Mouse (Mus musculus) erythroblast, embryonic 14.5 days (primary cell): ENCODE data around the gene Tmem161a. TPM values are rescaled to one million over a fixed set of nuclear protein-coding genes. Genes with fewer than 3 reads are reported as not detected.

ENCODE experiments used
- H3K27me3 ChIP-seq: 2 replicates; pipeline ENCODE4 v1.6.1; 2012; ENCODE audit warnings: inconsistent platforms; ENCODE audit not compliant: control insufficient read depth
- H3K36me3 ChIP-seq: 2 replicates; pipeline ENCODE4 v1.6.1; 2012; ENCODE audit warnings: mild to moderate bottlenecking, inconsistent platforms; ENCODE audit not compliant: control insufficient read depth
- H3K4me1 ChIP-seq: 2 replicates; pipeline ENCODE4 v1.6.1; 2012; ENCODE audit warnings: inconsistent platforms; ENCODE audit not compliant: control insufficient read depth
- H3K4me3 ChIP-seq: replicated peaks from 2 replicates; pipeline ENCODE3; 2012; ENCODE audit warnings: moderate library complexity, mild to moderate bottlenecking, inconsistent platforms
- H3K9me3 ChIP-seq: 2 replicates; pipeline ENCODE4 v1.6.1; 2012; ENCODE audit warnings: low read length, inconsistent platforms, mixed read lengths; ENCODE audit not compliant: control insufficient read depth
- GATA1 ChIP-seq: IDR thresholded peaks from 2 replicates; pipeline ENCODE4 v1.6.1; 2012; ENCODE audit warnings: low read length, inconsistent platforms, mixed read lengths
- TAL1 ChIP-seq: IDR thresholded peaks from 3 replicates; pipeline ENCODE4 v1.6.1; 2012; ENCODE audit warnings: low read length, inconsistent platforms, mixed read lengths
- polyA plus RNA-seq: library from polyadenylated mRNA; stranded (reverse); fragments of >175 nt; gene quantifications from 2 replicates; pipeline ENCODE4 v1.2.3, GENCODE M21; 2012

Tmem161a gene
- polyA plus RNA-seq, result 9.0 and 11.2 TPM in 2 replicates

DNA sequence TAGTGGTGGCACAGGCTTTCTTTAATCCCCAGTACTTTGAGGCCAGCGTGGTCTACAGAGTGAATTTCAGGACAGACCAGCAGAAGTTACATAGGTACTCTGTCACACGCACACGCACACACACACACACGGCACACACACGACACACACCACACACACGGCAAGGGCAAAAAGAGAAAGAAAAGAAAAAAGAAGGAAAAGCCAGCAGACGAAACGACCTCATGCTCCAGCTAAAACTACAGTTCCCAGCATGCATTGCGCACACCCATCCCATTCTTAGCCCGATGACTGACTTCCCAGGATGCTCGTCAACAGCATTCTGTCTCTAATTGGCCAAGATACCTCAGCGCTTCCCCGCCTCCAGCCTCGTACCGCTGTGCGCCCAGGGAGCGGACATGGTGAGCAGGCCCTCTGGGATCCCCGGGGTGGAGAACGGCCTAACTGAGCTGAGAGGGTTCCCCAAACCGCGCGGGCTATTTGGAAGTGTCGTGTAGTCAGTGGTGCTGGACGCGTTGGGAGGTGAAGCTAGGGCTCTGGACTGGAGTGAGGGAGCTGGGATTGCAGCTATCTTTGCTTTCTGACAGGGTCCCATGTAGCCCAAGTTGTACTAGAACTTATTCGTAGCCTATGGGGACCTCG is at the start of gene Tmem161a:
Tmem161a (plus strand) TSS at position 314 of the 639 bp plus-strand sequence.
- H3K4me1 ChIP-seq, result peaks cover 53% of the 10 kb centered on the region

GRCm38 (mm10) chr8:70122863-70123262 is 49.3 kb upstream of the Tmem161a start:
- Histone ChIP-seq H3K4me3 (no peak overlapping the region), H3K27me3 (peaks cover 65% of the 10 kb centered on the region), H3K4me1 (no peaks in the 10 kb centered on the region), H3K36me3 (no peaks in the 10 kb centered on the region), H3K9me3 (no peaks in the 10 kb centered on the region)
- TF ChIP-seq TAL1 (no peak), GATA1 (no peak)

More for the DNA sequence above, at the start of gene Tmem161a:
- peak within 1 kb of the TSS; percentile 80 for H3K4me3 ChIP-seq
- peaks cover 24% of the 10 kb centered on the region for H3K36me3 ChIP-seq
- TF ChIP-seq TAL1 (no peak), GATA1 (no peak)
- peaks cover 3% of the 10 kb centered on the region for H3K27me3 ChIP-seq
- H3K9me3 ChIP-seq, result no peaks in the 10 kb centered on the region

DNA sequence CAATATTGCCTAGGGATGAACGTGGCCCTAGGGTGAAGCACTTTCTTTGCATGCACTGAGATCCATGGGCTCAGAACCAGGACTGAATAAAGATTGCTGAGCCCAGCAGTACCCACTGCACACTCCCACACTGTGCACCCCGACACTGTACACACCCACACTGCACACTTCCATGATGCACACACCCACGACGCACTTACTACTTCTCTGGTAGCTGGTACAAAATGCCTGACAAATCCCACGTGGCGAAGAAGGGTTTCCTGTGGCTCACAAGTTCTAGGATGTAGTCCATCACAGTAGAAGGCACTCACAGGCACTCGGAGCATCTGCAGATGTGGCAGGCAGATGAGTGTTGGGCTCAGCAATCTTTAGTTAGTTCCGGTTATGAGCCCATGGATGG is 47.2 kb upstream of the Tmem161a start:
- Histone ChIP-seq H3K4me1 (no peaks in the 10 kb centered on the region), H3K36me3 (no peaks in the 10 kb centered on the region), H3K4me3 (no peak overlapping the region), H3K27me3 (peaks cover 43% of the 10 kb centered on the region), H3K9me3 (no peaks in the 10 kb centered on the region)
- TF ChIP-seq TAL1, result no peak
- no peak for TF ChIP-seq GATA1

DNA sequence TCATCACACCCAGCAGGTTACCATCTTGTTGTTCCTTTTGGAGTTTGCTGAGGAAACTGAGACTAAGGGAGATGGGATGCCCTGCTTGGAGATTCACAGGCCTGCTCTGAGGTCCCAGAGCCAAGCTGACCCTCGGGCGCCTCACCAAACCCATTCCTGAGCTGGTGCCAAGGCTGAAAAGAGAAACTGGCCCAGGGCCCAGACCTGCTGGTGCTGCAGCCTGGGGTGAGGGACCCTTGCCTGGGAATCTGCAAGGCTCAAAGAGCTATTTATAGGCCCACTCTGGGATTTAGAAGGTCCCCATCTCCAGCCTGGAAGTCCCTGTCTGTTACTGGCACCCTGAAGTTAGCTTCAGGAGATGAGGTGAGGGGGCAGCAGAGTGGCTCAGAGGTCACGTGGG is 43.7 kb upstream of the Tmem161a start:
- Histone ChIP-seq H3K36me3 (peaks cover 12% of the 10 kb centered on the region), H3K4me3 (no peak overlapping the region), H3K4me1 (peaks cover 25% of the 10 kb centered on the region), H3K27me3 (peaks cover 17% of the 10 kb centered on the region), H3K9me3 (no peaks in the 10 kb centered on the region)
- TF ChIP-seq TAL1 (no peak), GATA1 (no peak)

DNA sequence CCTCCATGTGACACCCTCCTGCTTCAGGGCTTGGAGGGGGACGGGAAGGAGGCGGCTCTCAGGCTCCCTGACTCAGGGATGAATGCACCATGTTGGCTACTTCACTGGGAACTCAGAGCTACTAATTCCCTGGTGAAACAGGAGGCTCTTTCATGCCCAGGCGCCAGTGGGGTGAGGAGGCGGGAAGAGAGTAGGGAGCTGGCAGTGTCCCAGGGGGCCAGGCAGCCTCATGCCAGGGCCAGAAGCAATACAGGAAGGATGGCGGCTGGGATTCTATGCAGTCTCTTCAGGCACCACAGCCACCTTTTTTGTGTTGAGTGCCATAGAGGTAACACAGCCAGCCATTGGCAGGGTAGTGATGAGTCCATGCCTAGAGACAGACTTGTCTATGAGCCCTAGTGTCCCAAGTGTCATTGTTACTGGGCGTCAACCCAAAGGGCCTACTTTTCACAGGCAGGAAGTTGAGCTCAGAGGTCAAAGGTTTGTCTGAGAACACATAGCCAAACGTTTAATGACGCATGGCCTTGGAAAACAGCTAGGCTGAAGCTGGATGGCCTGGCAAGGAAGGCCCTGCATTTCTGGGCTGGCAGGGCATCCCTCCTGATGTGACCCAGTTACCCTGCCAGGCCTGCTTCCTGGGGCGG is 42.7 kb upstream of the Tmem161a start:
- Histone ChIP-seq H3K4me1 (peaks cover 33% of the 10 kb centered on the region), H3K9me3 (no peaks in the 10 kb centered on the region), H3K4me3 (no peak overlapping the region)

DNA sequence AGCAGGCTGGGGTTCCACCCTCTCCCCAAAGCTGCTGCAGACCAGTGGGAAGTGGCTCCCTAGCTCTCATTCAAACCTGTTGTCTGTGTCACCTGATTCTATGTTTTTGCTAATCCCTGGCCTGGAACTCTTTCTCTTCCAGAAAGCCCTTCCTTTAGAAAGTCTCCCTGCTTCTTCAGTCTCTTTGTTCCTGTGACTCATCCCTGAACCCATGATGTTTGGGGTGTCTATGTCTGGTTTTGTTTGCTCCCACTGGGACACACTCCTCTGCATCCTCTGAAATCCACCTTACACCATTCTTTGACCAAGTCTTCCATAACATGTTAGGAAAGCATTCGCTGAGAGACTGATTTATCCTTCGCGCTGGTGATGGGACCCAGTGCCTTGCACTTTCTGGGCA is 42.1 kb upstream of the Tmem161a start:
- Histone ChIP-seq H3K4me1 (peaks cover 39% of the 10 kb centered on the region), H3K27me3 (peaks cover 5% of the 10 kb centered on the region)

More for the DNA sequence above, 42.7 kb upstream of the Tmem161a start:
- TF ChIP-seq GATA1 (no peak), TAL1 (no peak)
- H3K27me3 ChIP-seq, result peaks cover 10% of the 10 kb centered on the region
- peaks cover 22% of the 10 kb centered on the region for H3K36me3 ChIP-seq

DNA sequence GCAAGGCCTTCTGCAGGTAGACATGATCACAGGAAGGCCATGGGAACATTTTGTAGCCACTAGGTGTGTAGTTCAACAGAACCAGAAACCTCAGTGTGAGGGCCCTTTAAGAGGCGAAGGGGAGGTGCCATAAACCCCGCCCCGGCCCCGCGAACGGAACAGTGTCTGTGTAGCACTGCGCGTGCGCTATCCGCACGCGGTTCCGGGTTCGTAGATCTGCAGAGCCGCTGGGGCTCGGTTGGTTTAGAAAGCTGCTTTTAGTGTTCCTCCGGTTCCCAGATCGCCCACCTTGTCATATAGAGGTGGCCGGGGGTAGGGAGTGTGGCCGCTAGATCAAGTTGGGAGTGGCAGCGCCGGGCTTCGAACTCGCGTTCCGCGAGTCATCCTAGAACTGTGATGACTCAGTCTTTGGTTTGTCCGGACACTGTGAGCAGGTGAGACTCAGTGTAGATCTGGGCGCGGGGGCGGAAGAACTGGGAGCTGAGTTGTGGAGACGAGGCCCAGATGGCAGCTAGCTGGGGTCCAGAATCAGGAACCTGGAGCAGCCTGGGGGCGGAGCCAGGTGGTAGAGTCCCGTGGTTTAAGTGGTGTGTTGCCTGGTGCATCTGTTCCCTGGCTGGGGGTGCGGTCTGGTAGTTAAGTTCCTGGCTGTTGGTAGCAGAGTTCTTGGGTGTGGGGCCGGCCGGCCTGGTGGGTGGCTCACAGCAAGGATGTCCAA is 40.8 kb upstream of the Tmem161a start, which contains the start of gene Nr2c2ap:
Nr2c2ap (plus strand) TSS at position 168 of the 718 bp plus-strand sequence.
- no peak for TF ChIP-seq GATA1
- no peak for TF ChIP-seq TAL1
- Histone ChIP-seq H3K9me3 (no peaks in the 10 kb centered on the region), H3K4me1 (peaks cover 46% of the 10 kb centered on the region), H3K27me3 (no peaks in the 10 kb centered on the region), H3K4me3 (peak within 1 kb of the TSS; percentile 81), H3K36me3 (peaks cover 41% of the 10 kb centered on the region)

More for the DNA sequence above, 42.1 kb upstream of the Tmem161a start:
- Histone ChIP-seq H3K36me3 (peaks cover 28% of the 10 kb centered on the region), H3K4me3 (no peak overlapping the region), H3K9me3 (no peaks in the 10 kb centered on the region)
- no peak for TF ChIP-seq GATA1
- TF ChIP-seq TAL1, result no peak

DNA sequence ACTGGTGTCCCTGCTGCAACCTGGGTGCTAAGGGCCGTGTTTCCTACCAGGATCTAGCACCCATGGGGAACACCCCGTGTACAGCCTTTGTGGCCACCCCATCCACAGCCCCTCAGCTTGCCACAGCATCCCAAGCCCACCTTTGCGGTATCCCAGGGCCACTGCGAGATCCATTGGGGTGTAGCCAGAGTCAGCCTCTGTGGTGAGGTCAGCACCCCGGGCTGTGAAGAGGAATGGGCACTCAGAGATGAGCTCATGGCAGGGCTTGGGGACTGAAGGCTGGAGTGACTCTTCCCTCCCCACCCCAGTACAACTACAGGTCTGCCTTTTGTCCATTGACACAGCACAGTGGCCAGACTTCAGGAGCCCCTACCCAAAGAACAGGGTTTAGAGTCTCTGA is 38.1 kb upstream of the Tmem161a start:
- TF ChIP-seq TAL1 (no peak), GATA1 (no peak)
- no peak overlapping the region for H3K4me3 ChIP-seq
- H3K4me1 ChIP-seq, result peaks cover 61% of the 10 kb centered on the region
- peaks cover 48% of the 10 kb centered on the region for H3K36me3 ChIP-seq
- H3K9me3 ChIP-seq, result no peaks in the 10 kb centered on the region
- no peaks in the 10 kb centered on the region for H3K27me3 ChIP-seq

- no peaks in the 10 kb centered on the region for H3K27me3 ChIP-seq
- H3K36me3 ChIP-seq, result peaks cover 48% of the 10 kb centered on the region
- peaks cover 65% of the 10 kb centered on the region for H3K4me1 ChIP-seq
- TF ChIP-seq GATA1, result no peak
- TF ChIP-seq TAL1, result no peak
- H3K9me3 ChIP-seq, result no peaks in the 10 kb centered on the region
- no peak overlapping the region for H3K4me3 ChIP-seq
Measured at GRCm38 (mm10) chr8:70134931-70135330, 37.2 kb upstream of the Tmem161a start.
